Mouse (Mus musculus) thymus, postnatal 14 days (tissue): ENCODE results near the gene Rhob.

Experiments
- DNase-seq: peaks from one replicate; pipeline ENCODE4 v3.0.0; 2021

The Rhob gene

DNA sequence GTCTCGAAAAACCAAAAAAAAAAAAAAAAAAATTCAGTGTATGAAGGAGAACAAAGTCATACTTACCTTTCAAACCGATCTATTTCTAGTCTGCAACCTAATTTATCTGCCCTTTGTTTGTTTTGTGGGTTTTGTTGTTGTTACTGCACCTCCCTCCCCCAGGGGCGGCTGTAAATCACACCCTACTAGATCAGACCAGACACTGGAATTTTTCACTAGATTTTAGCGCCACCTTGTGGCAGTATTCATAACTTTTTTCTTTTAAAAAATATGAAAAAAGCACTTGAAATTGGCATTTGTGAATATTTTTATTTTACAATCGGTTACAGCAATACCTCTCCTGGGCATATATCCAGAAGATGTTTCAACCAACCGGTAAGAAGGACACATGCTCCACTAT, 2.7 kb upstream of the Rhob start:
- DNase-seq: peak; percentile 44

DNA sequence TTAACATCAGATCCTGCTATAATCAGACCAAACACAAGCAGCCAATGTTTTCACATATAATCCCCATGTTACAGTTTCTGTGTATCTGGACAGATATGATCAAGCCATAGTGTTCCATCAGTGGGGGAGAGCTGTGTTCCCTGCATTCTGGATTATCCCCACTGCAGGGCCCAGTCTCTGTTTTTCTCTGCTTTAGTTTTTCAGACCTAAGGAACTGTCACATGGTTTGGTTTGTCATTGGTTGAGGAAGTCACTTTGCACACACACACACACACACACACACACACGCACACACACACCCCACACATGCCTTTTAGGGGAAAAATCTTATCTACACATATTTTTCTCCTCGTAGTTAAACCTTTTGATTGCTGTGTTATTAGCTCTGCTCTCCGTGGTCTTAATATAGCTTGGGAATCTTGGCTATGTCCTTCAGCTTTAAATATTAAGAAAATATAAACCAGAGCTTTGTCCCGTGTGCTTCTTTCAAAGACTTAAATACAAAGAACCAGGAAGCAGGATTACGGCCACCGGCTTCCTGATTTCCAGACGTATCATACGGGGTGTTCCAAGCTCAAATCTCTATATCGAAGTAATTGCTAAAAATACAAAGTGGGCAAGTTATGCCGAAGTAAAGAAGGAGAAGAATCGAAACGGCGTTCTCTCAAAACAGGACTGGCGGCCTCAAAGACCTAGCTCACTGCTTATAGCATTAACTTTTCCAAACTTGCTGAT, 1.9 kb upstream of the Rhob start:
- DNase-seq: no peak

DNA sequence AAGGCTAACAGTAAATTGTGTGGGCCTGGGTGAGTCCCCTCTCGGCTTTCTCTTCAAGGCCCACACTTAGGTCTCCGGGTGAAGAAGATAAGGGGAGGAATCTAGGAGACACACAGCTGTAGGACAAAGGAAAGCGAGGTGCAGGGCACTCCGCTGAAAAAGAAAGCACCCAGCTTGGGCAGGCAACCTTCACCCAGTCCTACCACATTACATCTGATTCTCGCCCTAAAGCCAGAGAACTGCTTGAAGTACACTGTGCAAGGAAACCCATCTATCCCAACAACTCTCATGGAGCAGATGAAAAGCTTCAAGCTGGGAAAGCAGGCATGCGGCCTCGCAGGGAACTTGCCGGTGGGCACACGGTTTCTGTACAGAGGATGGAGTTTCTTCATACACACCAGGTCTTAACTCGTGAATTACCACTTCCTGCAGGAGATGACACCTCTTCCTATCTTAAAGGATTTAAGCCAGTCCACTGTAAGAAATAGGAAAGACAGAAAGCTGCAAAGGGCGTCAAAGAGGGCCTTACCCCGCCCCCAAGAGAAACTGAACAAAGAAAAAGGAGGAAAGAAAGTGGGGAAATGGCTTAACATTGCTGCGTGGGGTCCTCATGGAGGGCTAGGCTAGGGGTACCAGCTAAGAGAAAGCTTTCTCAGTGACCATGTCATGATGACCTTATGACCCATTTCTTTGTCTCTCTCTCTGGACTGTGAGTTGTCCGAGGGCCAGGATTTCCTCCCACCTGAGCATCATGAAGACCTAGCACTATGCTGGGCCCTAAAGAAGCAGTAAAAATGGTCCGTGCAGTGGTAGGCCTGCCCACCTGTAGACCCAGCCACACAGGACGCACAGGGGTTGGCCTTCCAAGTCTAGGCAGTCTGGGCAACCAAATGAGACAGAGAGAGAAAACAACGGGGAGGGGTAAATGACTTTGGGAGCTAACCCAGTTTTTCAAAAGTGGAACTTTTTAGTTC, 1.1 kb upstream of the Rhob start:
- no peak for DNase-seq

DNA sequence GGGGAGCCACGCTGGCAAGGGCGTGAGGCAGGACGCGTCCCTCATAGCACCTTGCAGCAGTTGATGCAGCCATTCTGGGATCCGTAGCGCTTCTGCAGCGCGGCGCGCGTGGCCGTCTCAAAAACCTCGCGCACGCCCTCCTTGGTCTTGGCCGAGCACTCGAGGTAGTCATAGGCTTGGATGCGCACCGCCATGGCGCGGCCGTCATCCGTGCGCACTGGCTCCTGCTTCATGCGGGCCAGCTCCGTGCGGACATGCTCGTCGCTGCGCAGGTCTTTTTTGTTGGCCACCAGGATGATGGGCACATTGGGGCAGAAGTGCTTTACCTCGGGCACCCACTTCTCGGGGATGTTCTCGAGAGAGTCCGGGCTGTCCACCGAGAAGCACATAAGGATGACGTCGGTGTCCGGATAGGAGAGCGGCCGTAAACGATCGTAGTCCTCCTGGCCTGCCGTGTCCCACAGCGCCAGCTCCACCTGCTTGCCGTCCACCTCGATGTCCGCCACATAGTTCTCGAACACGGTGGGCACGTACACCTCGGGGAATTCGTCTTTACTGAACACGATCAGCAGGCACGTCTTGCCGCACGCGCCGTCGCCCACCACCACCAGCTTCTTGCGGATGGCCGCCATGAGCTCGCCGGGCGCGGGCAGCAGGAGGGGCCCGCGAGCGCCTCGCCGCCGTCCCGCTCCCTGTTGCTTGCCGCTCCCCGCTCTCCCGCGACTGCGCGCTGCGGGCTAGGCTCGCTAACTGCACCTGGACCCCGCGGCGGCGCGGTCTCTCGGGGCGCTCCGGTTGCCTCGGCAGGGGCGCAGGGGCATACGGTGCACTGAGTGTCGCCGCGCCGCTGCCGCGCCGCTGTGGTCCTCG, 573 bp downstream of the Rhob start:
- DNase-seq: peak; percentile 48

DNA sequence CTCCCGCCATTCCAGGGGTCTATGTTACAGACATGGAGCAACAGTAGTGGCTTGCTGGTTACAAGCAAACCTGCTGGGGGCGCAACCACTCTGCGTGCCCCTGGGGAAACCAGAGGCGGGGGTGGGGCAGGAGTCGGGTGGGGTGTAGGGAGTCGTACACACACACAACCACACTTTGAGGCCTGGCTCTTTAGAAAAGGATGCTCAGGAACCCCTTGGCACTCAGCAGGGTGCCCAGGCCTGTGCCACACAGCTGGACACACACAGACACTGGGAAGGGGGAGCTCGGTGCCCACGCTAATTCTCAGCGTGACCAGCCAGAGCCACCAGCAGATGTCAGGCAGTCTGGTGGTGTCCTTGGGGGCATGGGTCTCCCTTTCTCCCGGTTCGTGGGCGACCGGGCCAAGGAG, 1.2 kb downstream of the Rhob start:
- no peak for DNase-seq

- no peak for DNase-seq
These were observed 1.6 kb downstream of the Rhob start for GRCm38 (mm10) chr12:8498148-8498571.

- DNase-seq: no peak
These were observed 2.5 kb downstream of the Rhob start for GRCm38 (mm10) chr12:8497314-8497706.

DNA sequence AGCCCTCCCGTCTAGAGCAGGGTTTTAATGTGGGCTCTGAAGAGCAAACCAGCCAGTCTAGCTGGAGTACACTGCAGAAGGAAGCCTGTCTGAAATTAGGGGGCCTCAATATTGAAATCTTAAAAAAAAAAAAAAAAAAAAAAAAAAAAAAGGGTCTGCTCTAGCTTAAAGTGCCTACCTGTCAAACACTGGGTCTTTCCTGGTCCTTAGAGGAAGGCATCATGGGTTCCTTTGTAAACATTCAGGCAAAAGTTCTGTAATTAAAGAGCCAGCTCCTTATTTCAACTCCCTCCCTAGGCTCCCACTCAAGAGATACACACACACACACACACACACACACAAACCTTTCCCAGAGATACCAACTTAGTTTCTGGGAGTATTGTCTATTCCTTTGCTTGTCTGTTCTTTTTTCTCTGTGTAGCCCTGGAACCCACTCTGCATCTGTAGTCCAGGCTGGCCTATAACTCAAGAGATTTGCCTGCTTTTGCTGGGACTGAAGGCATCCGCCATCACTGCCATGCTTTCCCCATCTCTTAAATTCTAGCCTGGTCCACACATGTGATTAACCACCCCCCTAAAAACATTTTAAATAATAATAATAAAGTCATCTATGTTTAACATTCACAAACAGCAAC, 3.0 kb downstream of the Rhob start:
- no peak for DNase-seq

DNA sequence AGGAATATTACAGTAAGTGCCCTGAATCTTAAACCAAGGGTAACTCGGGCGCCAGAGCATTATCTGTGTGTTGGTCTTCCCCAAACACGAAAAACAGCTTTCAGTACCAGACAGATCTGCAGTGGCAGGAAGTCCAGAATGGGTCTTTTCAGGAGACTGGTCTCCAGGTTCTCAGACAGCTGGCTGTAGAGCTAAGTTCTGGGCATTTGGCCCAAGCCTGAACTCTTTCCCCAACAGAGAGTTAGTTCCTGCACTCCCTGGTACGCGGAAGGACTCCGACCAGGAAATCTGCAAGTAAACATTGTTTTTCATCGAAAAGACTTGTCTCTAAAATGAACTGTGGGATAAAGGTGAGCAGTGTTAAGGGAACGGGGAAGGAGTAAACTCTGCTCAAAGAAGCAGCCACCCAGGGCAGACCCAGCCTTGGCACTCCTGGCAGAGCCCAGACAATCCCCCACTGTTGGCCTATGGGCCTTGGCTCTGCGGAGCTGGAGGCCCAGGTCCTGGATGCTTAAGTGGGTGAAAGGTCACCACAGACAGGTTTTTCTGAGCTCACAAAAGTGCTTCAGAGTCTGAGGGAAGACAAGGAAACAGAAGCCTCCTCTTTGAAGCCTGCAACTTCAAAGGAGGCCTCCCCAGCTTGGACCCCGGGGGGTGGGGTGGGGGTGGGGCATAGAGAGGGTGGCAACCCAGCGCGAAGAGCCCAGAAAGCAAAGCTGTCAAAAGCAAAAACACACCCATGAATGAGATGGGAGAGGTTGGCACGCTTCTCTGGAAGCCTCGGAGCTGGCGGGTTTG, 3.7 kb downstream of the Rhob start:
- peak; percentile 38 for DNase-seq

GRCm38 (mm10) chr12:8494675-8495074, 5.1 kb downstream of the Rhob start:
- DNase-seq: no peak

DNA sequence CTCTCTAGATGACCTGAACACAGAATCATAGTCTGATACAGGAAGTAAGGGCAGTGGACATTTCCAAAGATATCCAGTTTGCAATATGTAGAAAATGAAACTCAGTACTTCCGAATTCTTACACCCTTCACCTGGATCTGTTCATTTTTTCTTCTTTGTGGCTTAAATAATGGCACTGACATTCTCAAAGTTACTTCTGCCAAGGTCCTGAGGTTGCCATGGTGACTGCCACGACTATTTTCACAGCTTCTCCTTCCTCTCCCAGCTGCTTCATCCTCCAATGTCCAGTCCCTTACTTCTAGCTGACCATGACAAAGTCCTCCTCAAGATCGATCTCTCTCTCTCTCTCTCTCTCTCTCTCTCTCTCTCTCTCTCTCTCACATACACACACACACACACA, 6.4 kb downstream of the Rhob start:
- DNase-seq: no peak

GRCm38 (mm10) chr12:8489098-8489497, 10.7 kb downstream of the Rhob start:
- no peak for DNase-seq

DNA sequence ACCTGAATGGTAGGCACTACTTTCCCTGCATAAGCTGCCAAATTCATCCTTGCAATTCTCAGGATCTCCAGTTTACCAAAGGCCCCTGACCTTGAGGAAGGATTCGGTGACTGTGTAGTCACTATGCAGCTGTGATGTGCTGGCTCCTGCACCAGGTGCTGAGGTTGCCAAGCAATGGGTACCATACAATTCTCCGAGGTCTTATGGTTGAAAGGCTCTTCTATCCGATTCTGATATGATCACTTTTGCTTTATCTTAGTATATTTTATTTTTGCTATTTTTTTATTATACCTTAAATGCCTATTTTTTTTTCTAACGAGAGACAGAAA, 11.2 kb downstream of the Rhob start:
- no peak for DNase-seq

- DNase-seq: no peak
These were observed 11.7 kb downstream of the Rhob start for GRCm38 (mm10) chr12:8487959-8488651.

DNA sequence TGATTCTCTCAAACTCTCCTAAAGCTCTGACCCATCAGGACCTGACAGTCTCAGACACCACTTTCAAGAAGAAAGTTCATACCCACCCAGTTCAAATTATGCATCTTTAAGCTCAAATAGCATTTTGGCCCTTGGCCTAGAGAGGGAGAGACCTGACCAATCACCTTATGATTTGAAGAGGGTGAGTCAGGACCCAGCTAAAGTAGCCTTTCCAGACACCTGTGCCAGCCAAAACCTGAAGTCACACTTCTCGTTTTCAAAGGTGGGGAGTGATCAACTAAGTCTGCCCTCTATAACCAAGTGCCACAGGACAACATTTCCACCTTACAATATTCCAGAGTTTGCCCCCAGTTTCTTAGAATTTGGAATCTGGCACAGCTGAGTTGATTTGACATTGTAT, 12.5 kb downstream of the Rhob start:
- no peak for DNase-seq

- no peak for DNase-seq
These were observed 14.6 kb downstream of the Rhob start for GRCm38 (mm10) chr12:8485247-8485646.

GRCm38 (mm10) chr12:8482169-8482568, 17.6 kb downstream of the Rhob start:
- no peak for DNase-seq

GRCm38 (mm10) chr12:8474836-8475387, 24.9 kb downstream of the Rhob start:
- DNase-seq: no peak

DNA sequence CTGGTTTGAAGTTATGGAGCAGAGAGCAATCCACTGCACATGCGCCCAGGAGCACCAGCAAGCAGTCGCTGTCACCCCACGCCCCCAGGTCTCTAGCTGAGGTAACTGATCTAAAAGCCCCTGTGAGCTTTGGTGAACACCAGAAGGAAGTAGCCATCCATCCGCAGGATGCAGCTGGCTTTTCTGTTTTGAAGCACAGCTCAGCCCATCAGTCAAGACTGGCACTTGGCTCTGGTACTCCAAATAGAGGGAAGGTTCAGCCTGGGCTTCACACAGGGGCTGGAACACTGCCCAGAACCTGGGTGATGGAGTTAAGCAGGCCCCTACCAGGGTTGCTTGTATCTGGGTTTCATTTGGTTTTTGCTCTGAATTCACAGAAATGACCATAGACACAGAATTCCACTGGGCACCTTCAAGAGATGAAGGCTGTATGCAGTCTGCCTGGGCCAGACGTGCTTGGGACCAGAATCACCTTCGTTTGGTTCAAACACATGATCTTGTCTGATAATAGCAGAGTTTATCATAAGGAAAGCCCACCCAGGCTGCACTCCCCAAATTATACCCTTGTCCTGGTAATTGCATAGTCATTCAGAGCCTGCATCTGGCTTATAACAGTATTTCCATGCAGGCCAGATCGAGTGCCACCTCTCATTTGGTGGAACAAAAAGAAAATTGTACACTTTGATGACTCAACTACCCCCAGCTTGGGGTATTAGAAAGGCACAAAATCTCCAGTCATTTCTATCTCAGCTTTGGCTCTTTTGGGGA, 27.0 kb downstream of the Rhob start:
- DNase-seq: no peak

DNA sequence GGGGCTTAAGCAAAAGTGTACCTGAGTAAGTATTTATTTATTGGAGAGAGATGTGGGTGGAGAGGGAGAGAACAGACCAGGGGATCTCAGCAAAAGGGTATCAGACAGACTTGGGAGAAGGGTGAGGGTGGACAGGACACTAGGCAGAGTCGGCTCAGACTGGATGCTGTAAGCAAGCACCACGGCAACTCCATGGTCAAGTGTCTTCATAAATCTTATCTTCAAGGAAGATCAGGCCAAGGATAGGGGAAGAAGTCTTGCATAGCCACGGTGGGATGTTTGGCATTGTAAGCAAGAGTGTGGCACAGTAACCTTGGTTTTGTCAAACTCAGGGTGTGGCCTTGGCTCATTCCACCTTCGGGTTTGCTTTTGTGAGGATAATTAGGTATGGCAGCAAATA, 27.8 kb downstream of the Rhob start:
- DNase-seq: no peak
